Mouse (Mus musculus) forebrain, embryonic 11.5 days (tissue): ENCODE measurements around the gene Atg4a. TPM values are rescaled to one million over a fixed set of nuclear protein-coding genes. Genes with fewer than 3 reads are reported as not detected.

Experiments used
- ATAC-seq: fragments of 200-750 bp; cut with Nextera tagmentation; replicated peaks from 2 replicates; pipeline ENCODE4 v1.8.0; 2017; ENCODE audit warnings: moderate TSS enrichment; ENCODE audit not compliant: low FRiP score
- DNase-seq: peaks from one replicate; pipeline ENCODE4 v3.0.0-alpha.2; 2017; ENCODE audit warnings: low spot score
- H3K27ac ChIP-seq: fragments of 300-500 bp; sonication (generic); 2 replicates; pipeline ENCODE4 v1.5.1; 2014; ENCODE audit warnings: low read depth, low read length
- H3K27me3 ChIP-seq: fragments of 300-500 bp; sonication (generic); 2 replicates; pipeline ENCODE4 v1.6.1; 2014; ENCODE audit warnings: mild to moderate bottlenecking, low read length, mixed read lengths; ENCODE audit not compliant: control insufficient read depth, insufficient read depth
- H3K36me3 ChIP-seq: fragments of 300-500 bp; sonication (generic); 2 replicates; pipeline ENCODE4 v1.6.1; 2014; ENCODE audit warnings: mild to moderate bottlenecking, low read length, moderate library complexity, mixed read lengths; ENCODE audit not compliant: control insufficient read depth, insufficient read depth
- H3K4me1 ChIP-seq: fragments of 300-500 bp; sonication (generic); replicated peaks from 2 replicates; pipeline ENCODE4 v1.6.1; 2014; ENCODE audit warnings: low read length, mixed read lengths; ENCODE audit not compliant: control insufficient read depth, insufficient read depth
- H3K4me2 ChIP-seq: fragments of 300-500 bp; sonication (generic); 2 replicates; pipeline ENCODE4 v1.6.1; 2014; ENCODE audit warnings: low read depth, mild to moderate bottlenecking, low read length, moderate library complexity, mixed read lengths; ENCODE audit not compliant: severe bottlenecking
- H3K4me3 ChIP-seq: fragments of 300-500 bp; sonication (generic); 2 replicates; pipeline ENCODE4 v1.5.1; 2014; ENCODE audit warnings: low read depth, low read length
- H3K9ac ChIP-seq: fragments of 300-500 bp; sonication (generic); 2 replicates; pipeline ENCODE4 v1.6.1; 2014; ENCODE audit warnings: low read length
- H3K9me3 ChIP-seq: fragments of 300-500 bp; sonication (generic); 2 replicates; pipeline ENCODE4 v1.6.1; 2016; ENCODE audit warnings: low read length, mixed read lengths; ENCODE audit not compliant: control insufficient read depth
- WGBS: fragments of 180-500 bp; shearing (Covaris S2); extraction: QIAGEN DNeasy Blood & Tissue Kit; methylation state at CpG from one replicate; pipeline ENCODE4 v1.1.7; 2014; 5-methylcytosine and 5-hydroxymethylcytosine counted together
- polyA plus RNA-seq: library from polyadenylated mRNA; unstranded; fragments of >200 nt; fragmentation: Nextera tagmentation; extraction: Ambion mirVana; gene quantifications from 2 replicates; pipeline ENCODE4 v1.2.1, GENCODE M21; 2014

The Atg4a gene
- 13.3 and 13.6 TPM in 2 replicates for polyA plus RNA-seq

- Histone ChIP-seq H3K27me3 (peaks cover 7% of the 10 kb centered on the region; the same call in 1 of the 2 replicates), H3K36me3 (no peaks in the 10 kb centered on the region), H3K4me2 (peak within 1 kb of the TSS; percentile 45), H3K9ac (peak within 1 kb of the TSS; percentile 52; the same call in 1 of the 2 replicates), H3K27ac (no peak within 1 kb of the TSS), H3K4me3 (peak within 1 kb of the TSS; percentile 44), H3K4me1 (no peaks in the 10 kb centered on the region), H3K9me3 (no peaks in the 10 kb centered on the region)
- peak; percentile 98 for ATAC-seq
- peak; percentile 90 for DNase-seq
- 23% methylated on average over 23 of the region's 23 CpGs for WGBS
These were observed at the start of gene Atg4a, which contains the start of gene Psmd10 for GRCm38 (mm10) chrX:140956272-140956940. Atg4a (plus strand) TSS chrX:140956907. Psmd10 (minus strand) TSS chrX:140956728.

- Histone ChIP-seq H3K36me3 (no peaks in the 10 kb centered on the region), H3K9ac (no peak within 1 kb of the TSS), H3K27ac (no peak within 1 kb of the TSS), H3K27me3 (peaks cover 7% of the 10 kb centered on the region), H3K4me2 (no peak within 1 kb of the TSS), H3K9me3 (no peaks in the 10 kb centered on the region), H3K4me3 (no peak within 1 kb of the TSS), H3K4me1 (no peaks in the 10 kb centered on the region)
- ATAC-seq (no peak), DNase-seq (no peak)
- WGBS, result 73% methylated on average over 7 of the region's 7 CpGs
These were observed 49.3 kb upstream of the Atg4a start, which contains the start of gene Vsig1 for GRCm38 (mm10) chrX:140907360-140907759. Vsig1 (plus strand) TSS chrX:140907608.

- ATAC-seq, result no peak
- Histone ChIP-seq H3K27me3 (peaks cover 29% of the 10 kb centered on the region), H3K4me2 (no peak overlapping the region), H3K9ac (no peak overlapping the region), H3K9me3 (no peaks in the 10 kb centered on the region), H3K4me1 (no peaks in the 10 kb centered on the region), H3K27ac (no peak overlapping the region), H3K4me3 (no peak overlapping the region), H3K36me3 (no peaks in the 10 kb centered on the region)
- WGBS, result 82% methylated on average over 6 of the region's 6 CpGs
- no peak for DNase-seq
These were observed 35.4 kb upstream of the Atg4a start for GRCm38 (mm10) chrX:140921321-140921720.

GRCm38 (mm10) chrX:140932066-140932465, 24.6 kb upstream of the Atg4a start:
- 74% methylated on average over 3 of the region's 3 CpGs for WGBS
- H3K9me3 ChIP-seq, result no peaks in the 10 kb centered on the region
- no peak overlapping the region for H3K4me2 ChIP-seq
- H3K27ac ChIP-seq, result no peak overlapping the region
- no peak for DNase-seq
- no peaks in the 10 kb centered on the region for H3K4me1 ChIP-seq
- no peaks in the 10 kb centered on the region for H3K36me3 ChIP-seq
- no peak overlapping the region for H3K9ac ChIP-seq
- H3K27me3 ChIP-seq, result peaks cover 16% of the 10 kb centered on the region; the same call in 1 of the 2 replicates
- H3K4me3 ChIP-seq, result no peak overlapping the region
- no peak for ATAC-seq

GRCm38 (mm10) chrX:140933263-140933662, 23.4 kb upstream of the Atg4a start:
- WGBS, result 90% methylated on average over 3 of the region's 3 CpGs
- H3K9me3 ChIP-seq, result no peaks in the 10 kb centered on the region
- no peak overlapping the region for H3K4me2 ChIP-seq
- DNase-seq (no peak), ATAC-seq (no peak)
- peaks cover 16% of the 10 kb centered on the region; the same call in 1 of the 2 replicates for H3K27me3 ChIP-seq
- H3K36me3 ChIP-seq, result no peaks in the 10 kb centered on the region
- no peak overlapping the region for H3K4me3 ChIP-seq
- no peak overlapping the region for H3K9ac ChIP-seq
- H3K4me1 ChIP-seq, result no peaks in the 10 kb centered on the region
- no peak overlapping the region for H3K27ac ChIP-seq

- Histone ChIP-seq H3K9me3 (no peaks in the 10 kb centered on the region), H3K36me3 (no peaks in the 10 kb centered on the region), H3K27ac (no peak overlapping the region), H3K9ac (no peak overlapping the region), H3K4me3 (no peak overlapping the region), H3K4me2 (no peak overlapping the region), H3K27me3 (peaks cover 21% of the 10 kb centered on the region; the same call in 1 of the 2 replicates), H3K4me1 (no peaks in the 10 kb centered on the region)
- ATAC-seq (no peak), DNase-seq (no peak)
- WGBS, result 67% methylated on average over 5 of the region's 5 CpGs
These were observed 20.4 kb upstream of the Atg4a start for GRCm38 (mm10) chrX:140936271-140936670.

GRCm38 (mm10) chrX:140953618-140954017, 3.1 kb upstream of the Atg4a start:
- ATAC-seq (no peak), DNase-seq (no peak)
- no peaks in the 10 kb centered on the region for H3K4me1 ChIP-seq
- no peak overlapping the region for H3K9ac ChIP-seq
- H3K4me2 ChIP-seq, result no peak overlapping the region
- no peaks in the 10 kb centered on the region for H3K36me3 ChIP-seq
- no peak overlapping the region for H3K4me3 ChIP-seq
- H3K27me3 ChIP-seq, result peaks cover 11% of the 10 kb centered on the region; the same call in 1 of the 2 replicates
- no peaks in the 10 kb centered on the region for H3K9me3 ChIP-seq
- WGBS, result 90% methylated on average over 4 of the region's 4 CpGs
- no peak overlapping the region for H3K27ac ChIP-seq

- Histone ChIP-seq H3K27me3 (peaks cover 7% of the 10 kb centered on the region; the same call in 1 of the 2 replicates), H3K27ac (no peak overlapping the region), H3K4me1 (no peaks in the 10 kb centered on the region), H3K9me3 (no peaks in the 10 kb centered on the region), H3K4me2 (peak overlapping the region; percentile 41), H3K4me3 (peak overlapping the region; percentile 44), H3K36me3 (no peaks in the 10 kb centered on the region), H3K9ac (no peak overlapping the region)
- ATAC-seq, result peak; percentile 75; the same call in 1 of the 2 replicates
- WGBS, result 16% methylated on average over 5 of the region's 5 CpGs
- DNase-seq, result no peak
These were observed 252 bp downstream of the Atg4a start for GRCm38 (mm10) chrX:140956959-140957358.

GRCm38 (mm10) chrX:140978943-140979342, 22.2 kb downstream of the Atg4a start:
- WGBS, result 90% methylated on average over 1 of the region's 1 CpGs
- Histone ChIP-seq H3K36me3 (no peaks in the 10 kb centered on the region), H3K4me3 (no peak overlapping the region), H3K4me1 (no peaks in the 10 kb centered on the region), H3K27ac (no peak overlapping the region), H3K9ac (no peak overlapping the region), H3K4me2 (no peak overlapping the region), H3K9me3 (no peaks in the 10 kb centered on the region), H3K27me3 (peaks cover 16% of the 10 kb centered on the region)
- no peak for DNase-seq
- no peak for ATAC-seq
